Mouse (Mus musculus) CH12.LX (cell line): Measurements from ENCODE around the gene Hibadh. TPM values are rescaled to one million over a fixed set of nuclear protein-coding genes. Genes with fewer than 3 reads are reported as not detected.

ENCODE experiments used
- DNase-seq: peaks from one replicate; pipeline ENCODE4 v3.0.0-alpha.2; 2013; ENCODE audit errors: extremely low read depth
- H3K27ac ChIP-seq: 2 replicates; pipeline ENCODE4 v1.5.1; 2012; ENCODE audit warnings: low read depth, mild to moderate bottlenecking, control low read depth, moderate library complexity; ENCODE audit not compliant: insufficient read depth
- H3K27me3 ChIP-seq: replicated peaks from 2 replicates; pipeline ENCODE3; 2012; ENCODE audit warnings: inconsistent platforms
- H3K36me3 ChIP-seq, 2 experiments: replicated peaks in 1 of 2; 2 replicates each; pipeline versions ENCODE3 to v1.6.1; 2012; ENCODE audit warnings: inconsistent platforms in 1 of 2, low read length in 1 of 2, mild to moderate bottlenecking in 1 of 2, mixed read lengths in 1 of 2, moderate library complexity in 1 of 2; ENCODE audit not compliant: control insufficient read depth in 1 of 2, insufficient read depth in 1 of 2
- H3K4me1 ChIP-seq, 2 experiments: 2 replicates each; pipeline ENCODE4 v1.6.1; 2012; ENCODE audit warnings: inconsistent platforms in 1 of 2, moderate library complexity in 1 of 2; ENCODE audit not compliant: insufficient read depth in 2 of 2, control insufficient read depth in 1 of 2
- H3K4me2 ChIP-seq: 2 replicates; pipeline ENCODE4 v1.6.1; 2012; ENCODE audit warnings: low read depth, mild to moderate bottlenecking, control low read depth; ENCODE audit not compliant: poor library complexity, insufficient read depth, severe bottlenecking
- H3K4me3 ChIP-seq, 3 experiments: fragments of 150-350 bp in 1 of 3; sonication (generic) in 1 of 3; replicated peaks in 1 of 3; 2 replicates each; pipeline versions ENCODE3 to v1.5.1; 2011 to 2012; ENCODE audit warnings: low read depth in 2 of 3, low read length in 2 of 3, mild to moderate bottlenecking in 2 of 3, moderate library complexity in 2 of 3, control low read depth in 1 of 3, improper control_type of control experiment in 1 of 3, inconsistent platforms in 1 of 3, mixed read lengths in 1 of 3; ENCODE audit not compliant: poor library complexity in 1 of 3
- H3K79me2 ChIP-seq: replicated peaks from 2 replicates; pipeline ENCODE4 v1.6.1; 2012; ENCODE audit warnings: mild to moderate bottlenecking, moderate library complexity; ENCODE audit not compliant: control insufficient read depth, poor library complexity, insufficient read depth, severe bottlenecking; ENCODE audit errors: extremely low read depth
- H3K9ac ChIP-seq: 2 replicates; pipeline ENCODE4 v1.6.1; 2012; ENCODE audit warnings: low read depth, mild to moderate bottlenecking, control low read depth, moderate library complexity; ENCODE audit not compliant: insufficient read depth
- H3K9me3 ChIP-seq: replicated peaks from 2 replicates; pipeline ENCODE3; 2012; ENCODE audit warnings: low read length, inconsistent platforms, mixed read lengths
- CHD1 ChIP-seq: IDR thresholded peaks from 2 replicates; pipeline ENCODE4 v1.6.1; 2012; ENCODE audit warnings: low read depth, low read length, improper control_type of control experiment, inconsistent platforms
- EP300 ChIP-seq: IDR thresholded peaks from 2 replicates; pipeline ENCODE4 v1.6.1; 2011; ENCODE audit warnings: low read length, improper control_type of control experiment
- IRF4 ChIP-seq: IDR thresholded peaks from 2 replicates; pipeline ENCODE4 v1.6.1; 2014; ENCODE audit warnings: low read depth, mild to moderate bottlenecking, inconsistent platforms, low read length, improper control_type of control experiment
- MAFK ChIP-seq: IDR thresholded peaks from 2 replicates; pipeline ENCODE4 v1.6.1; 2011; ENCODE audit warnings: low read length, improper control_type of control experiment; ENCODE audit not compliant: insufficient replicate concordance
- MYC ChIP-seq: IDR thresholded peaks from 2 replicates; pipeline ENCODE4 v1.6.1; 2011; ENCODE audit warnings: low read depth, mild to moderate bottlenecking, improper control_type of control experiment, low read length
- TBP ChIP-seq: conservative IDR thresholded peaks from 2 replicates; pipeline ENCODE4 v1.6.1; 2011; ENCODE audit warnings: low read depth, low read length, improper control_type of control experiment
- USF1 ChIP-seq: IDR thresholded peaks from 2 replicates; pipeline ENCODE4 v1.6.1; 2014; ENCODE audit warnings: low read depth, mild to moderate bottlenecking, inconsistent platforms, low read length, improper control_type of control experiment
- dilution Hi-C: fragments of 300-500 bp; cut with MboI; formaldehyde crosslinking; loops from 2 replicates; pipeline ENCODE4 v1.14.3; 2020; ENCODE audit warnings: low sequenced_read_pairs; ENCODE audit not compliant: extremely low pct_unique_long_range_greater_than_20kb, extremely low pct_ligation_motif_present
- in situ Hi-C: fragments of 300-500 bp; cut with MboI; formaldehyde crosslinking; loops from 3 replicates; pipeline ENCODE4 v1.14.3; 2019; ENCODE audit warnings: low sequenced_read_pairs, low pct_ligation_motif_present, low pct_unique_long_range_greater_than_20kb, mixed read lengths
- polyA plus RNA-seq: library from polyadenylated mRNA; unstranded; fragments of >175 nt; gene quantifications from 2 replicates; pipeline ENCODE4 v1.2.1, GENCODE M21; 2012; ENCODE audit warnings: low read depth; ENCODE audit not compliant: insufficient read length
- total RNA-seq, 2 experiments: library from RNA; depleted of rRNA; stranded (reverse); fragments of 300-350 nt in 1 of 2; fragments of >200 nt in 1 of 2; gene quantifications; 2 replicates each; pipeline ENCODE4 v1.2.3; 2012 to 2014

Hibadh gene
- total and polyA plus RNA-seq, 3 experiments, result 38.6 to 60.4 (median 44.4) TPM

DNA sequence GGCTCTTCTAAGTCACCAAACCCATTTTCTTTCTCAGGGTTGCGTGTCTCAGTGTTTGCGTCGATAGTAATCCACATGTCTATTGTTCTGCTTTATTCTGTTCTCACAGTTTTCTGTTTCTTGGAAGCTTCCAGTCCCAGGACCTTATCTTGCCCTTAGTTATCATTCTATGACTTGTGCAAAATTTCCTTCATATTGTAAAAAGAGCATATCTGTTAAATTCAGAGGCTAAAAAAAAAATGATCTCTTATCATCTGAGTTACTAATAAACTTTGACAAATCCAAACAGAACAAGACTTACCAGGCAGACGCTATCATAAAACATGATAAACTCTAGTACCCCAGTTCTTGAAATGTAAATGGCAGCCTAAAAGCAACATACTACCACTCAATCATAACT lies 11.0 kb downstream of the Hibadh start:
- H3K27ac ChIP-seq, result no peak overlapping the region
- dilution Hi-C loops, result no loop called here
- no peak for TF ChIP-seq USF1
- no peak for TF ChIP-seq TBP
- no peak for TF ChIP-seq CHD1
- TF ChIP-seq MYC, result no peak
- peaks cover 6 to 39% of the 10 kb centered on the region in 2 experiments for H3K36me3 ChIP-seq
- no peak overlapping the region for H3K4me3 ChIP-seq
- H3K4me1 ChIP-seq, result peaks cover 2 to 21% of the 10 kb centered on the region in 2 experiments; a peak in 3 of 4 replicates
- DNase-seq, result no peak
- no peak overlapping the region for H3K4me2 ChIP-seq
- in situ Hi-C loops, result no loop called here
- H3K9ac ChIP-seq, result no peak overlapping the region
- H3K79me2 ChIP-seq, result peaks cover 3% of the 10 kb centered on the region; the same call in 1 of the 2 replicates
- H3K9me3 ChIP-seq, result no peaks in the 10 kb centered on the region
- no peaks in the 10 kb centered on the region for H3K27me3 ChIP-seq

DNA sequence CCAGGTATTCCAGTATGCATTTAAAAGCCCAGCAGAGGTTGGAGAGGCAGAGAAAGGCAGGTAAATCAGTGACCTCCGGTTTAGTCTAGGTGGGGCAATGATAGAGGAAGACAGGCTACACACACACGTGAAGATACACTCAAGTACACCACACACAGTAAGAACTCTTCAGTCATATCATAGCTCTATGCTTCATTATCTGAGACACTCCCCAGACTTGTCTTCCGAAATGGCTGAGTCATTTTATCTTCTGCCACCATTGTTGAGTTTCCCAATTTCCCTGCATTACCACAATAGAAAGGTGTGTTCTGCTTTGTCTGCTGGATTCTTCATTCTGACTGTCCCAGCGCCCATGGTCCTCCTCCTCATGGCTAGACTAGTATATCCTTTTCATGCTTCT lies 13.5 kb downstream of the Hibadh start:
- no peak overlapping the region for H3K4me3 ChIP-seq
- H3K4me2 ChIP-seq, result no peak overlapping the region
- H3K27ac ChIP-seq, result no peak overlapping the region
- dilution Hi-C loops, result no loop called here
- TF ChIP-seq MAFK (no peak), CHD1 (no peak)
- TF ChIP-seq, all 38 proteins: peak for 0
- H3K4me1 ChIP-seq, result peaks cover 2 to 31% of the 10 kb centered on the region in 2 experiments; a peak in 3 of 4 replicates
- in situ Hi-C loops, result no loop called here
- peaks cover 2% of the 10 kb centered on the region; the same call in 1 of the 2 replicates for H3K79me2 ChIP-seq
- no peak overlapping the region for H3K9ac ChIP-seq
- peaks cover 13 to 56% of the 10 kb centered on the region in 2 experiments for H3K36me3 ChIP-seq
- H3K9me3 ChIP-seq, result no peaks in the 10 kb centered on the region
- no peak for DNase-seq
- H3K27me3 ChIP-seq, result no peaks in the 10 kb centered on the region

DNA sequence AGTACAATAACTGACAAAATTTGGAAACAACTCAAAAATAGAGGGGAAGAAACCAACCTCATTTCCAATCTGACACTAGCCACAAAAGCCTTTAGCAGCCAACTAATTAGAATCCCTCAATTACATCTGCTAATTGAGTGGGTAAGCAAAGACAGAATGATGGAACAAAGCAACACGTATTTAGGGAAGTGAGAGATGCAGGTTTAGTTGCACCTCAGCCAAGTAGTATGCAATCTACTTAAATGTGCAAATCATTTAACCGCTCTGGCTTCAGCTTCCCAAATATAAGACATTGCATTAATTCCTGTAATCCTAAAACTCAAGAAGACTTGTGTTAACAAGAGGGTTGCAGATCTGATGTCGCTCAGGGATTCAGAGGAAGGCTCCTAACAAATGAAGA lies 16.4 kb downstream of the Hibadh start:
- H3K4me3 ChIP-seq, result no peak overlapping the region
- peaks cover 2% of the 10 kb centered on the region; the same call in 1 of the 2 replicates for H3K79me2 ChIP-seq
- DNase-seq, result no peak
- no peak overlapping the region for H3K9ac ChIP-seq
- no peaks in the 10 kb centered on the region for H3K27me3 ChIP-seq
- H3K4me1 ChIP-seq, result peaks cover 0 to 18% of the 10 kb centered on the region in 2 experiments; a peak in 2 of 4 replicates
- in situ Hi-C loops, result no loop called here
- TF ChIP-seq IRF4 (peak; percentile 56; the same call in 1 of the 2 replicates), MAFK (no peak), EP300 (peak; percentile 70)
- H3K9me3 ChIP-seq, result no peaks in the 10 kb centered on the region
- no peak overlapping the region for H3K27ac ChIP-seq
- dilution Hi-C loops, result no loop called here
- no peak overlapping the region for H3K4me2 ChIP-seq
- H3K36me3 ChIP-seq, result peaks cover 24 to 69% of the 10 kb centered on the region in 2 experiments
